Mouse (Mus musculus): Measurements from ENCODE around the gene Pitpnm2. TPM values are rescaled to one million over a fixed set of nuclear protein-coding genes. Genes with fewer than 3 reads are reported as not detected.

The Pitpnm2 gene
- total RNA-seq (2023): 108 TPM

DNA sequence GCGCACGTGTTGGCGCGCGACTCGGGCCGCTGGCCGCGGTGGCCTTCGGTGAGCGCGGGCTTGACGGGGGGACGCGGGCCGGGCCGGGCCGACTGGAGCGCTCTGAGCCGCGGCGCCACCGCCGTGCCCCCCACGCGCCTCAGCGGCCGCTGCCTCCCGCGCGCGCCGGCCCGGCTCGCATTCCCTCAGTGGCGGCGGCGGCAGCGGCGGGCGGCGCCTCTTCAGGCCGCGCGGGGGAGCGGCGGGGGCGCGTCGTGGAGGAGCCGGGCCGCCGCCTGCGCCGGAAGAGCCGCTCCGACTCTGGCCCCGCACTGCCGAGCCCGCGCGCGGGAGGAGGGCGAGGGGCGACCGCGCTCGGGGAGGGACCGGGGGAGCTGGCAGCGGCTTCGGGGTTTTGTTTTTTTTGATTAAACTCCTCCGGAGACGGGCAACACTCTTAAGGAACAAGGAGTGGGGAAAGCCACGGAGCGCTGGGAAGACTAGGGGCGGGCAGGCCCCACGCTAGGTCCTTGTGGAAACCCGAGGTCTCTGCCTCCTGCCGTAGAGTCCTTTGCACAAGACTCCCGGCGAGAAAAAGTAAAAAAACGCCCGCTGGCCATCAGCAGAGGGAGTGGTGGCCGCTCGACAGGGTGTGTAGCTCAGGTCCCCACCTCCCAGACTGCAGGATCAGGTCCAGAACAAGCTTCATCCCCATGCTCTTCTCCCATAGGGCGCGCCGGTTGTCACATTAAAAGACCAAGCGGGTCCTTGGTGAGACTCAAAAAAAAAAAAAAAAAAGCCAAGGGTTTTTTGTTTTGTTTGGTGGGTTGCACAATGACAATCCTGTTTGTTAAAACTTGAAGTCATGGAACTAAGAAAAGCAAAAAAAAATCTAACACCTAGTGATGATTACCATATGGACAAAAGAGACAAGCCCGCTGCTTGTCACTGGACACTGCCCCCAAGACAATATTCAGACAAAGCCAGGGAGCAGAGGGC, at the start of gene Pitpnm2:
TSS of gene Pitpnm2 (minus strand) at position 147 of the 978 bp plus-strand sequence.

DNA sequence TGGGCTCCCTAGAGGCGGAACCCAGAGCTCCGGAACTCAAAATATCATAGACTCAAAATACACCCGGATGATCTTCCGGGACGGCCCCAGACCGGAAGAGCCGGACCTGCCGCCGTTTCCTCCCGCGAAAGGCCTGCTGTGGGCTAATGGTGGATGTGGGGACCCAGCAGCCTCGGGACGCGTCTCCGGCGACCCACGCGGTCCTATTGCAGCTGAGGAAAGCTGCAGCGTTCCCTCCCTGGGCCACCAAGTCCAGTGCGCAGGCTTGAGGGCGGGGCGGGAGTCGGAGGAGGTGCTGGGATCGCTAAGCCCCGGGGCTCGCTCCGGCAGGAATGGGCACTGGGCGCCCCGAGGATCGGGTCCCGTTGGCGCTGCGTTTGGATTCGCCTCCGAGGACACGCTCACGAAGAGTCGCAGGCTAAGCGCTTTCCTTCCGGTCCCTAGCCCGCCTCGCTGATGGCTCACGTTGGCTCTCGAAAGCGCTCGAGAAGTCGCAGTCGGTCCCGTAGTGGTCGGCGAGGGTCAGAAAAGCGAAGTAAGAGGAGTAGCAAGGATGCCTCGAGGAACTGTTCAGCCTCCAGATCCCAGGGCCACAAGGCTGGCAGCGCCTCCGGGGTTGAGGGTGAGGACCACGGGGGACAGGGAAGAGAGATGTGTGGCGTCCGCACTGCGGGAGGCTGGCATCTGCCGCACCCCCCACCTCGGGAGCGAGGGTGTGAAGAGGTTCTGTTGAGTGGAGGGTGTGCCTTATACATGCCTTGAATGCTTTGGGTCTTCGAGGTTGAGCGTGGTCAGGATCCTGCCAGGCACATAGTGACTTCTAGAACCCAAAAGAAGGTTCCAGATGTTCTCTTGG, 133.3 kb downstream of the Pitpnm2 start, which contains the start of gene Arl6ip4:
TSS of gene Arl6ip4 (plus strand) at position 100 of the 856 bp plus-strand sequence.

DNA sequence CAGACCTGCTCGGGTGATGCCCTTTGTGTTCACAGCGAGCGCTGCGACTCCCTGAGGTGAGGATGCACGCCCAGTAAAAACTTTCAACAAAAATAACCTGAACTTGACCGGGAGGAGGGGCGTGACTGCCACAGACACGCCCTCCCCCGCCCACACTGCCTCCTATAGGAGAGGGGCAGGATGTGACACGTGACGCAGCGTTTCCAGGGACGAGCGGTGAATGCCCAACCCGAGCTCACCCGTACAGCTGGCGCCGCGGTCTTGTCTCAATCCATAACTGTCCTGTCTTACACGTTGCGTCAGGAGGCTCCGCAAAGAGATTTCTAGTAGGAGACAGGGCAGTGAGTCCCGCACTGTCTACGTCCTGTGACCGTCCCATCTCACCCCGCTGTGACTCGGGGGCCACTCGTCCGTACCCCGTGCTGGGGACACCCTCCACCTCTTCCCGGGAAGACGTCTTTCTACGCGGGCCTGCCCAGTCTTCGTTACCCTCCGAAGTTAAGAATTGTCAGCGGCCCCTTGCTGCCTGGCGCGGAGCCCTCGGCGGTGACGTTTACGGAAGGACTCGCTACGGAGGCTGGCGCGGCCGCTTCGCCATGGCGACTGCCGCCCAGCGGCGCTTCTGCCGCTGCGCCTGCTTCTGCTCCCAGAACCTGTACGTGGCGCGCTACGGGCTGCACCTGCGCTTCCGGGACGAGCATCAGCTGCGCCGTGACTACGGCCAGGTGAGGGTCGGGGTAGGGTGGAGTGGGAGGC, 137.6 kb downstream of the Pitpnm2 start, which contains the start of gene Ogfod2:
TSS of gene Ogfod2 (plus strand) at position 556 of the 756 bp plus-strand sequence.

DNA sequence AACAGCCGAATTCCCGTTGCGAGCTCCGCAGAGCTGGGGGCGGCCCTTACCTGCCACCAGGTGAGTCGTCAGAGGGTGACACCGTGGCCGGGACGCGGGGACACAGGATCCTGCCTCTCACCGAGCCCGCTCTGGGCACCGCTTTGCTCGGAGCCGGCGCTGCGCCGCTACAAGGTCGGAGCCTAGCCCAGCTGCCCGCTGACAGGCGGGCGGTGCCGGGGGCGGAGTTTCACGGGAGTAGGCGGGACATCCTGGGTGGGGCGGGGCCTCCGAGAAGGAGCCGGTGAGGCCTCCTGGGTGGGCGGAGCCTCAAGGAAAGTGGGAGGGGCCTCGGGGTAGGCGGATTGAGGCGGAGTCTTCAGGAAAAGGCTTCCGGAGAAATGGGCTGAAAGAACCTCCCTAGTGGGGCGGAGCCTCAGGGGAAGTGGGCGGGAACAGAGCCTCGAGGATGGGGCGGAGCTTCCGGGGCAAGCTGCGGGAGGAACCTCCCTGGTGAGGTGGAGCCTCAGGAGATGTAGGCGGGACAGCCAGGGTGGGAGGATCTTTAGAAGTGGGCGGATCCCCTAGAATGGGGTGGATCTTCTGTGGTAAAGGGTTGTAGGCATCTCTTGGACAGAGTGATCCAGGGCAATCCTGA, 153.8 kb downstream of the Pitpnm2 start, which contains the start of gene Abcb9:
TSS of gene Abcb9 (minus strand) at position 203 of the 637 bp plus-strand sequence.

Other genes with a start within 250 kb of the Pitpnm2 start
- gene Vps37b, start 217.5 kb downstream of the Pitpnm2 start, total RNA-seq (2023): 890 TPM
- 21.5 TPM for gene Abcb9, start 154.0 kb downstream of the Pitpnm2 start, total RNA-seq (2023)
- 20.0 TPM for gene Ogfod2, start 137.5 kb downstream of the Pitpnm2 start, total RNA-seq (2023)
- gene Arl6ip4, start 133.7 kb downstream of the Pitpnm2 start, total RNA-seq (2023): 41.2 TPM
- 51.5 TPM for gene Mphosph9, start 78.2 kb upstream of the Pitpnm2 start, total RNA-seq (2023)
- 3.5 TPM for gene 2810006K23Rik, start 78.3 kb upstream of the Pitpnm2 start, total RNA-seq (2023)
- gene Cdk2ap1, start 113.3 kb upstream of the Pitpnm2 start, total RNA-seq (2023): 79.5 TPM
- gene Sbno1, start 176.2 kb upstream of the Pitpnm2 start, total RNA-seq (2023): 152 TPM
- 44.6 TPM for gene Kmt5a, start 190.2 kb upstream of the Pitpnm2 start, total RNA-seq (2023)
- gene Rilpl2, start 228.6 kb upstream of the Pitpnm2 start, total RNA-seq (2023): 27.5 TPM
- gene Snrnp35, start 233.4 kb upstream of the Pitpnm2 start, total RNA-seq (2023): 13.7 TPM

Data from CD4-positive naive resting alpha-beta T cell, adult 57 days (primary cell).